Mouse (Mus musculus): Measurements from ENCODE around the gene H2-DMa. TPM values are rescaled to one million over a fixed set of nuclear protein-coding genes. Genes with fewer than 3 reads are reported as not detected.

Gene H2-DMa
- 8.0 and 9.5 TPM in 2 replicates for polyA plus RNA-seq (2014; fragmentation: Nextera tagmentation; extraction: Ambion mirVana)

DNA sequence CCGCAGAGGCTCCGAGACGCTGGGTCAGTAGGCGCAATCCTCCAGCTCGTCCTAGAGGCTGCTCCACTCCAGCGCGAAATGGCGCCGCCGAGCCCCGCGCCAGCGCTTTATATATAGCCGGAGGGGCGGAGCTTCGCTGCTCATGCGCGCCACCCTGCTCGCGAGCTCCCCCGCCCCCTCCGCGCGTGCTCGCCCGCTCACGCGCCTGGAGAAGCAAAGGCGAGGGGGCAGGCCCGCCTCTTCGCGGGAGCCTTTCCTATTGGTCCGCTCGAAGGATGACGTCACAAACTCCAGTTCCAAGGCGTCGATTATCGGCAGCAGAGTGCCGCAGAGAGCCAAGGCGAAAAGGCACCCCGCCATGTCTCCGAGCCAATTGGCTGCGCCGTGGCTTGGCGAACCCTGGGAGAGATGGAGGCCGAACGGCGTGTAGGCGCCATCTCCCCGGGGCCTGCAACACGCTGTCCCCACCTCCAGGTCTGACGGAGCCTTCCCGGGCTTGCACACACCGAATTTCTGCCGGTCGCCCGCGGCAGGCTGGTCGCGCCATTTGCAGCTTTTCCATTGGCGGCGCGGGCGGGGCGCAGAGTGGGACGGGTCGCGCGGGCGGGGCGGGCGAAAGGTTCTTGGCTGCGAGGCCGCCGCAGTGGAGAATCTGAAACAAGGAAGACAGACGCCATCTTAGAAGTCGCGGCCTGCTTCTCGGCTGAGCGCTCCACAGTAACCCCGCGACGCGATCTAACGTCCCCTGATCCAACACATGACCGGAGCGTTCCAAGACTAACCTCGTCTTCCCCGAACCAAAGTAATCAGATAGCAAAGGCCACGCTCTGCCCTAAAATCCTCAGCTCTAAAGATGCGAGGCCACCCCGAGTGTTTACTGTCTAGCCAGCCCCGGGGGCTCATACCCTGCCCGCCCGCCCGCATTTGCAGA, at the start of gene H2-DMa:
Gene H2-DMa (plus strand): TSS at position 293 of the 931 bp plus-strand sequence.
- H3K27me3 ChIP-seq (ENCODE audit: control insufficient read depth, insufficient read depth, low read length): no peaks in the 10 kb centered on the region
- peak; percentile 77 for ATAC-seq (ENCODE audit: low FRiP score)
- peak within 1 kb of the TSS; percentile 97 for H3K4me2 ChIP-seq
- H3K36me3 ChIP-seq (ENCODE audit: control insufficient read depth, insufficient read depth, low read length): peaks cover 27% of the 10 kb centered on the region
- H3K9me3 ChIP-seq (ENCODE audit: control insufficient read depth, low read length): no peaks in the 10 kb centered on the region
- H3K4me1 ChIP-seq (ENCODE audit: control insufficient read depth, insufficient read depth, low read length): peaks cover 24% of the 10 kb centered on the region
- peak within 1 kb of the TSS; percentile 99 for H3K9ac ChIP-seq (ENCODE audit: low read length)
- H3K27ac ChIP-seq (ENCODE audit: low read depth, low read length): peak within 1 kb of the TSS; percentile 100
- H3K4me3 ChIP-seq (ENCODE audit: low read depth, low read length): peak within 1 kb of the TSS; percentile 99
- WGBS: under 1% methylated on average over 96 of the region's 96 CpGs
- peak; percentile 100 for DNase-seq (ENCODE audit: low spot score, missing footprints)

DNA sequence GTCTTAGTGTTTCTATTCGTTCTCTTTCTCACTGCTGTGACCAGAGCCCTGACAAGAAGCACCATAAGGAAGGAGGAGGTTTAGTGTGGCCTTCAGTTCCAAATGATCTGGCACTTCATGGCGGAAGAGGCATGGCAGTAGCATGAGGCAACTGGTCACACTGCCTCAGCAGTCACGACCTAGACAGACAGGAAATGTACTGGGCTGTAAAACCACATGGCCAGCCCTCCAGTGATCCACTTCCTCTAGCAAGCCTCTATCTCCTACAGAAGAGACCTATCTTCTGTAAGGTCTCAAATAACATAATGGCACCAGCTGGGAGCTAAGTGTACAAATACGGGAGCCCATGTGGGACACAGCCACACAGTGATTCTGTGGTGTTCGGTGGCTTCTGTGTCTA, 47.2 kb upstream of the H2-DMa start:
- Histone ChIP-seq H3K4me3 (ENCODE audit: low read depth, low read length) (no peak overlapping the region), H3K36me3 (ENCODE audit: control insufficient read depth, insufficient read depth, low read length) (no peaks in the 10 kb centered on the region), H3K9me3 (ENCODE audit: control insufficient read depth, low read length) (no peaks in the 10 kb centered on the region), H3K4me2 (no peak overlapping the region), H3K4me1 (ENCODE audit: control insufficient read depth, insufficient read depth, low read length) (no peaks in the 10 kb centered on the region), H3K9ac (ENCODE audit: low read length) (no peak overlapping the region), H3K27ac (ENCODE audit: low read depth, low read length) (no peak overlapping the region), H3K27me3 (ENCODE audit: control insufficient read depth, insufficient read depth, low read length) (peaks cover 7% of the 10 kb centered on the region; the same call in 1 of the 2 replicates)
- no peak for ATAC-seq (ENCODE audit: low FRiP score)
- DNase-seq (ENCODE audit: low spot score, missing footprints): no peak
- 84% methylated on average over 5 of the region's 5 CpGs for WGBS

DNA sequence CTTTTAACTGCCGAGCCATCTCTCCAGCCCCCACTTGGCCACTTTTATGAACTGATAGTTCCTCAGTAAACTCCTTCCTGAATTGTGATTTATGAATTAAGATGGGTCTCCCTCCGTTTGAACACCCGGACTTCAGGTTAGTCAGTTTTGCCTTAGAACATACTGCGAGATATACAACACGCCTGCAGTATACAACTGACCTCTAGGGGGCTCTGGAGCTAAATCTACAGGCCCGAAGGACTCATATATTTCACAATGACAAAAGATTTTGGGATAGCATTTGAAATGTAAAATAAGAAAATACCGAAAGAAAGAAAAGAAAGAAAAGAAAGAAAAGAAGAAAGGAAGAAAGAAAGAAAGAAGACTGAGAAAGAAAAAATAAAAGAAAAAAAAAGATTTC, 44.1 kb upstream of the H2-DMa start:
- 49% methylated on average over 7 of the region's 7 CpGs for WGBS
- peak; percentile 94 for DNase-seq (ENCODE audit: low spot score, missing footprints)

DNA sequence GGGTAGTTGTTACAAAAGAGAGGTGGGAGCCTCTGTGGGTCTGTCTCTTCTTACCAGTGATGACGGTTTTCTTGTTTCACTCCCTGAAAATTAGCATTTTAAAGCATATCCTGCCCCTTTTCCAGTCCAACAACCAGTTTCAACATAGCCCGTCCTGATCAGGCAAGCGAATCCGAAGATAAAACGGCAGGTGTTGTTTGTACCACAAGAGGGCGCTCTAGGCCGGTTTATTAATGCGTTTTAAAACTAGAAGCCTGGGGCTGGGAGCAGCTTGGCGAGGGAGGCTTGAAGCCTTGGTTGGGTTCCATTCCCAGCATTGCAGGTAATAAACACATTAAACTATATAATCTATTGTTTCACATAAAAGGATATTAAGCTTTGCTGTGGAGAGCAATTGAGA, 41.8 kb upstream of the H2-DMa start:
- no peaks in the 10 kb centered on the region for H3K9me3 ChIP-seq (ENCODE audit: control insufficient read depth, low read length)
- WGBS: 1% methylated on average over 9 of the region's 9 CpGs
- ATAC-seq (ENCODE audit: low FRiP score): no peak; the same call in 1 of the 2 replicates
- H3K27ac ChIP-seq (ENCODE audit: low read depth, low read length): no peak overlapping the region
- DNase-seq (ENCODE audit: low spot score, missing footprints): peak; percentile 99
- no peak overlapping the region for H3K4me3 ChIP-seq (ENCODE audit: low read depth, low read length)
- H3K4me2 ChIP-seq: no peak overlapping the region
- no peak overlapping the region for H3K9ac ChIP-seq (ENCODE audit: low read length)
- no peaks in the 10 kb centered on the region for H3K36me3 ChIP-seq (ENCODE audit: control insufficient read depth, insufficient read depth, low read length)
- no peaks in the 10 kb centered on the region for H3K4me1 ChIP-seq (ENCODE audit: control insufficient read depth, insufficient read depth, low read length)
- peaks cover 10% of the 10 kb centered on the region for H3K27me3 ChIP-seq (ENCODE audit: control insufficient read depth, insufficient read depth, low read length)

More for the DNA sequence above, 44.1 kb upstream of the H2-DMa start:
- Histone ChIP-seq H3K4me1 (ENCODE audit: control insufficient read depth, insufficient read depth, low read length) (no peaks in the 10 kb centered on the region), H3K4me2 (no peak overlapping the region), H3K27me3 (ENCODE audit: control insufficient read depth, insufficient read depth, low read length) (peaks cover 10% of the 10 kb centered on the region), H3K9ac (ENCODE audit: low read length) (no peak overlapping the region), H3K4me3 (ENCODE audit: low read depth, low read length) (no peak overlapping the region), H3K36me3 (ENCODE audit: control insufficient read depth, insufficient read depth, low read length) (no peaks in the 10 kb centered on the region), H3K27ac (ENCODE audit: low read depth, low read length) (no peak overlapping the region), H3K9me3 (ENCODE audit: control insufficient read depth, low read length) (no peaks in the 10 kb centered on the region)
- ATAC-seq (ENCODE audit: low FRiP score): no peak

DNA sequence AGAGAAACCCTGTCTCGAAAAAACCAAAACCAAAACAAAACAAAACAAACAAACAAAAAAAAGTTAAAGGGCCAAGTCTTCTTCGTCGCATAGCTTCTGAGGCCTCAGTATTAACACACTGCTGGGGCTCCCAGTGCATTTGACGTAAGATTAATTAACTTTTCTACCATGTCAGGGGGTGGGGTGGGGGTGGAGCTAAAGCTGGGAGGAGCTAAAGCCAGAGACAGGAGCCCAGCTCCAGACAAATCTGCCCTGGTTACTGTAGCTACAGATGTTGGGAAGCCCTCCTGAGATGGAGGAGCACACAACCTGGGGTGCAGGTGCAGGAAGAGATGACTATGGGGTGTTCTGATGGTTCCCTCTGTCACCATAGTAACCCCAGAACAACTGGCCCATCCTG, 41.2 kb upstream of the H2-DMa start:
- Histone ChIP-seq H3K9me3 (ENCODE audit: control insufficient read depth, low read length) (no peaks in the 10 kb centered on the region), H3K4me1 (ENCODE audit: control insufficient read depth, insufficient read depth, low read length) (no peaks in the 10 kb centered on the region), H3K9ac (ENCODE audit: low read length) (no peak overlapping the region), H3K27ac (ENCODE audit: low read depth, low read length) (no peak overlapping the region), H3K4me2 (no peak overlapping the region), H3K36me3 (ENCODE audit: control insufficient read depth, insufficient read depth, low read length) (no peaks in the 10 kb centered on the region), H3K27me3 (ENCODE audit: control insufficient read depth, insufficient read depth, low read length) (peaks cover 10% of the 10 kb centered on the region), H3K4me3 (ENCODE audit: low read depth, low read length) (no peak overlapping the region)
- DNase-seq (ENCODE audit: low spot score, missing footprints) (no peak), ATAC-seq (ENCODE audit: low FRiP score) (no peak)
- WGBS: 69% methylated on average over 4 of the region's 4 CpGs

DNA sequence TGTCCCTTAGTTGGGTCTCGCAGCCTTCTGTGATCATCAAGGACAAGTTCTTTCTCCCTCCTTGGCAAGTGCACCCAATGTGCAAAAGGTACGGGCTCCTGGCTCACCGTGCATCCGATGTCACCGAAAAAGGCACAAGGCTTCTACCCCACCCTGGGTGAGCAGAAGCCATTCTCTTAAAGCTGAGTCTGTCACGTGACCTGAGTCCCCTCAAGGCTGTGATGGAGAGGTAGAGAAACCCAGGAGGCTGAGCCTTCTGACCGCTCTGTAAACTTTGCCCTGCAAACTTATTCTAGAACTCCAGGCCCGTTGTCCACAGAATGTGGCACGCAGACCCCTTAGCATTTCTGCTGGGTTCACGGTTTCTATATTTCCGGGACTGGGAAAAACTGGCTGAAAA, 40.3 kb upstream of the H2-DMa start:
- H3K27ac ChIP-seq (ENCODE audit: low read depth, low read length): no peak overlapping the region
- no peaks in the 10 kb centered on the region for H3K9me3 ChIP-seq (ENCODE audit: control insufficient read depth, low read length)
- H3K4me1 ChIP-seq (ENCODE audit: control insufficient read depth, insufficient read depth, low read length): no peaks in the 10 kb centered on the region
- DNase-seq (ENCODE audit: low spot score, missing footprints) (no peak), ATAC-seq (ENCODE audit: low FRiP score) (no peak)
- WGBS: 88% methylated on average over 11 of the region's 11 CpGs
- no peaks in the 10 kb centered on the region for H3K36me3 ChIP-seq (ENCODE audit: control insufficient read depth, insufficient read depth, low read length)
- no peak overlapping the region for H3K4me3 ChIP-seq (ENCODE audit: low read depth, low read length)
- H3K27me3 ChIP-seq (ENCODE audit: control insufficient read depth, insufficient read depth, low read length): peaks cover 10% of the 10 kb centered on the region
- no peak overlapping the region for H3K9ac ChIP-seq (ENCODE audit: low read length)
- H3K4me2 ChIP-seq: no peak overlapping the region

DNA sequence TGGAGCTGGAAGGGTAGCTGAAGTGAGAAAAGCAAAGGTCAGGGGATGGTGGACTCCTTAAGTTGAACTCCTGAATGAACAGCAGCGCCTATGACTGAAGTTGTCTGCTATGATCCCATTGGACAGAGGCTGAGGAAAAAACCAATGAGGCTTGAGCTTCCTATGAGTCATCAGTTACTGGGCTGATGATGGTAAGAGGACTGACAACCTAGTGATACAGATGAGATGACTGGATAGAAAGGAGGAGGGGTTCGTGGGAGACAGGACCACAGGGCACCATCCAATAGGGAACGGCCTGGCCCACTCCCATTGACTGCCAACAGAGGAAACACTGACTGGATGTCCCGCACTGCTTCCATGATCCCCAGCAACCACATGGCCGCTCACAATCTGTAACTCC, 39.7 kb upstream of the H2-DMa start:
- peak; percentile 80 for ATAC-seq (ENCODE audit: low FRiP score)
- Histone ChIP-seq H3K4me2 (no peak overlapping the region), H3K9me3 (ENCODE audit: control insufficient read depth, low read length) (no peaks in the 10 kb centered on the region), H3K4me3 (ENCODE audit: low read depth, low read length) (no peak overlapping the region), H3K36me3 (ENCODE audit: control insufficient read depth, insufficient read depth, low read length) (no peaks in the 10 kb centered on the region), H3K27ac (ENCODE audit: low read depth, low read length) (no peak overlapping the region), H3K9ac (ENCODE audit: low read length) (no peak overlapping the region), H3K27me3 (ENCODE audit: control insufficient read depth, insufficient read depth, low read length) (peaks cover 10% of the 10 kb centered on the region), H3K4me1 (ENCODE audit: control insufficient read depth, insufficient read depth, low read length) (no peaks in the 10 kb centered on the region)
- WGBS: 15% methylated on average over 5 of the region's 5 CpGs
- no peak for DNase-seq (ENCODE audit: low spot score, missing footprints)

DNA sequence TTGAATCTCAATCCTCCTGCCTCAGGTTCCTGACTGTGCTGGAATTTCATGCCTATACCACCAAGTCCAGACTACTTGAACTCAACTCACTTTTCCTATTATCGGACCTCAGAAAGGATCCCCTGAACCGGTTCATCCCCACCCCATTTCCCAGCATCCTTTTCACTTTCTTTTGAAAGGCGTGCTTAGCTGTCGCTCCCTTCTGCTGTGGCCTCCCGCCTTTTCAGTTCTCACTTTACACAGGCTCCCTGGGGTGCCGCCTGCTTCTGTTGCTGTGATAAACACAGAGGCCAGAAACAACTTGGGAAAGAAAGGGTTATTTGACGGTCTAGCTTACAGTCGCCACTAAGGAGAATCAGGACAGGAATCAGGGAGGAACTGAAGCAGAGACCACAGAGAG, 36.2 kb upstream of the H2-DMa start:
- no peaks in the 10 kb centered on the region for H3K9me3 ChIP-seq (ENCODE audit: control insufficient read depth, low read length)
- H3K27ac ChIP-seq (ENCODE audit: low read depth, low read length): no peak overlapping the region
- no peaks in the 10 kb centered on the region for H3K27me3 ChIP-seq (ENCODE audit: control insufficient read depth, insufficient read depth, low read length)
- H3K36me3 ChIP-seq (ENCODE audit: control insufficient read depth, insufficient read depth, low read length): no peaks in the 10 kb centered on the region
- WGBS: 3% methylated on average over 8 of the region's 8 CpGs
- H3K4me3 ChIP-seq (ENCODE audit: low read depth, low read length): no peak overlapping the region
- DNase-seq (ENCODE audit: low spot score, missing footprints) (no peak), ATAC-seq (ENCODE audit: low FRiP score) (no peak)
- H3K4me2 ChIP-seq: no peak overlapping the region
- peak overlapping the region; percentile 1; the same call in 1 of the 2 replicates for H3K9ac ChIP-seq (ENCODE audit: low read length)
- H3K4me1 ChIP-seq (ENCODE audit: control insufficient read depth, insufficient read depth, low read length): no peaks in the 10 kb centered on the region

DNA sequence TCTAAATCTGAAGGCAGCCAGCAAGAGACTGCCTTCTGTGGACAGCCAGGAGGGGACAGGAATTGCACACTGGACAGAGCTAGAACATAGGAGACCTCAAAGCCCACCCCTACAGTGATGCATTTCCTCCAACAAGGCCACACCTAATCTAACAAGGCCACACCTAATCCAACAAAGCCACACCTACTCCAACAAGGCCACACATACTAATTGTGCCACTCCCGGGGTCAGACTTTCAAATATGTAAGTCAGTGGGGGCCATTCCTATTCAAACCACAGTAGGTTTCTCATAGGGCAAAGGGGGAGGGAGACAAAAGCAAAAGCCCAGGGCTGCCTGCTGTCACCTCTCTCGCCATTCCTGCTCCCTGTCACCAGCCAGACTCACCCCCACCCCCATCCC, 32.0 kb upstream of the H2-DMa start:
- Histone ChIP-seq H3K27ac (ENCODE audit: low read depth, low read length) (no peak overlapping the region), H3K4me1 (ENCODE audit: control insufficient read depth, insufficient read depth, low read length) (no peaks in the 10 kb centered on the region), H3K9ac (ENCODE audit: low read length) (no peak overlapping the region), H3K4me2 (no peak overlapping the region), H3K9me3 (ENCODE audit: control insufficient read depth, low read length) (no peaks in the 10 kb centered on the region), H3K27me3 (ENCODE audit: control insufficient read depth, insufficient read depth, low read length) (no peaks in the 10 kb centered on the region), H3K36me3 (ENCODE audit: control insufficient read depth, insufficient read depth, low read length) (no peaks in the 10 kb centered on the region), H3K4me3 (ENCODE audit: low read depth, low read length) (no peak overlapping the region)
- 40% methylated on average over 2 of the region's 2 CpGs for WGBS
- ATAC-seq (ENCODE audit: low FRiP score) (no peak), DNase-seq (ENCODE audit: low spot score, missing footprints) (no peak)

Measured in midbrain, embryonic 11.5 days (tissue).